Mouse (Mus musculus): ENCODE data around the gene Olfr1012.
"Not testable (repeated sequence)": the region's sequence is repeated elsewhere in the genome, so short reads cannot be mapped to it uniquely, and the experiment has no call there.

Gene Olfr1012

GRCm38 (mm10) chr2:85762666-85763065 lies at the start of gene Olfr1012:
TSS of gene Olfr1012 (minus strand) at chr2:85762766.
- DNase-seq (ENCODE audit: low spot score in 2 of 2): no peak

DNA sequence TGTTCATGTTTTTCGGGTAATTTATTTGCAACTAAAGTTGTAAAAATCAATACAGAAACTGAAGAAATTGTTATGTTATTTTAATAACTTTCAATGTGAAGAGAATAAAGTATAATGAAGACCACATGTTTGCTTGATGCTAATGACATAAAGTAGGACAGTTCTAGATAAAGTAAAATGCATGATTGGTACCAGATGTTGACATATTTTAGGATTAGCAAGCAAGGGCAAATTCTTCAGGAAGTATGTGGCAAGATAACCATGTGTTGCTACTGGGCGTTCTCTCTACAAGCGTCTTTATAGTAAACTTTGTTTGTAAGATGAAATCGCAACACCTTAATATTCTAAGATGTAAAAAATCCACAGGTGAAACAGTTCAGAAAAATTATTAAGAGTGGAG lies 41.9 kb upstream of the Olfr1012 start:
- DNase-seq (ENCODE audit: low spot score in 2 of 2): no peak

GRCm38 (mm10) chr2:85802444-85802843 lies 39.9 kb upstream of the Olfr1012 start, which contains the start of gene Olfr1016:
TSS of gene Olfr1016 (minus strand) at chr2:85802544.
- DNase-seq (ENCODE audit: low spot score in 2 of 2): no peak

DNA sequence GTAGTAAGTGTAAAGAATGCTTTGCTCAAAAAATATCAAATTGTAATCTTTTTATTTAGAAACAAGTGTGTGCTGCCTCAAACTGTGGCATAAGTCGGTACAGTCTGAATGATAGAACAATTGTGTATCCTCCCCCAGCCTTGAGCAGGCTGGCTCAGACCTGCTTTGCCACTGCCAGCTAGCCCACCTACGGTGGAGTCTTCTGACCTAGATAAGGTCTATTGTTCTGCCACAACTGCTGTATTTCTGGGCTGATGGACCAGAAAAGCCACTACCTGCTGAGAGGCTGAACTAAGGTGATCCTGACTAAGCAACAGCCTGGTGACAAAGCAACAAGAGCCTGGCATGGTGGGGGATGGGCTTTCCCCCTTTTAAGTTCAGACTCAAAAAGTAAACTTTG lies 29.8 kb upstream of the Olfr1012 start:
- no peak for DNase-seq (ENCODE audit: low spot score in 2 of 2)

DNA sequence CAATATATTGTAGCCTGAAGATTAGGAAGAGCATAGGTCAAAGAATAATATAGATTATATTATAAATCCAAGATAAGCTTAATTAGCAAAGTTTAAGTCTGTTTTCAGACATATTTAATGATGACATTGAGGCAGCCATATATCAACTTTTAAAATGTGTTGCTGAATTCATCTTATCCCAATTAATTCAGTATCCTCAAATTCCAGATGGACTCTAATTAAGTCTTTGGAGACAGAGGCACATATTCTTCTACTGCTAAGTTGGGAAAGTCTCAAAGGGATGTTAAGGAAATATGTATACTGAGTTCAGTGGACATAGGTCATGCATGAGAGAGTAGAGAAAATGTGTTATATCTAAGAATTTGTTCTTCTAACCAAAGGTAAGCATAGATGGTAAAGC lies 19.2 kb upstream of the Olfr1012 start, which contains the start of gene Olfr1015:
Gene Olfr1015 (plus strand): TSS at position 301 of the 400 bp plus-strand sequence.
- DNase-seq (ENCODE audit: low spot score in 2 of 2): no peak

- no peak for DNase-seq (ENCODE audit: low spot score in 2 of 2)
These were observed 9.8 kb upstream of the Olfr1012 start, which contains the start of gene Olfr1014 for GRCm38 (mm10) chr2:85772413-85772812. TSS of gene Olfr1014 (plus strand) at chr2:85772713.

DNA sequence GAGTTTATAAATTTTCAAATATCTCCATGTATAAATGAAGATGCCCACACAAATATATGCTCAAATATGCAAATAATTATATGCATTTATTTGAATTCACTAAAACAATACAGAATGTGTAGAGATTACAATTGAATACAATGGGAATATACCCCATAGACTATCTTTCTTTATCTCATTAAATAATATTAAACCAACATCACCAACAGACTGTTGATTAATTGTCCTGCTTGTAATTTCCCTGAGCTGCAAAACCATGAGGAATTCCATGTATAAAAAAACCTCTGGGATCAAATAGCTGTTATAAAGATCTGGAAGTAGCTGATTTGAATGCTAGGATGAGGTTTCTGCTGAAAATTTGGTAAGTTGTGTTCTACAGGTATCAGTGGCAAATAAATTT lies 4.2 kb upstream of the Olfr1012 start, which contains the start of gene Olfr1013:
Gene Olfr1013 (plus strand): TSS at position 301 of the 400 bp plus-strand sequence.
- no peak for DNase-seq (ENCODE audit: low spot score in 2 of 2)

DNA sequence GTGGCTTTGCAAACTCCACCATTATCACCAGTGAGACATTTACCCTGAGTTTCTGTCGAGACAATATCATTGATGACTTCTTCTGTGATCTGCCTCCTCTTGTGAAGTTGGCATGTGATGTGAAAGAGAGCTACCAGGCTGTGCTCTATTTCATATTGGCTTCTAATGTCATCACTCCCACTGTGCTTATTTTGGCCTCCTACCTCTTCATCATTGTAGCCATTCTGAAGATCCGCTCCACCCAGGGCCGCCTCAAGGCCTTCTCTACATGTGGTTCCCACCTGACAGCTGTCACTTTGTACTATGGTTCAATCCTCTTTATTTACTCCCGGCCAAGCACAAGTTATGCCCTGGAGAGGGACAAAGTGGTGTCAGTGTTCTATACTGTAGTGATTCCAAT lies 8.7 kb downstream of the Olfr1012 start:
- DNase-seq (ENCODE audit: low spot score in 2 of 2): no peak

GRCm38 (mm10) chr2:85725793-85726192 lies 36.8 kb downstream of the Olfr1012 start:
- no peak for DNase-seq (ENCODE audit: low spot score in 2 of 2)

GRCm38 (mm10) chr2:85715119-85715518 lies 47.4 kb downstream of the Olfr1012 start, which contains the start of gene Olfr1009:
TSS of gene Olfr1009 (plus strand) at chr2:85715419.
- DNase-seq (ENCODE audit: low spot score in 2 of 2): no peak

DNA sequence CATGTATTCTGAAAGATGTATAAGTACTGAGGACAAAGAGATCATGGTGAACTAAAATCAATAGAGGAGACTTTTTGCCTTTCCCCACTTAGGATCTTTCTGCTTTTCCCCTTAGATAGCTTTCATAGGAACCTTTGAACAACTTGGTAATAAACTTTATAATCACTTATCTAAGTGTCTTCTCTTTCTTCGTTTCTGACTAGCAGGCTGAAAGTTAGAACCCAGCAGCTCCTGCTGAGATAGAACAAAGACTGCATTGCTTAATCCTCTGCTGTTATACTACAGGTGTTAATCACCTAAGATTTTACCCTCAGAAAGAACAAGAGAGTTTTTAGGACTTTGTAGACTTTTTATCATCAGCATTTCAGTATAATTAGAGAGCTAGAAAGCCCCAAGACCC lies 51.4 kb downstream of the Olfr1012 start:
- no peak for DNase-seq (ENCODE audit: low spot score in 2 of 2)

GRCm38 (mm10) chr2:85710680-85711079 lies 51.9 kb downstream of the Olfr1012 start:
- not testable (repeated sequence) for DNase-seq (ENCODE audit: low spot score in 2 of 2)
